Mouse (Mus musculus) 416B (cell line): ENCODE results near the gene Gm3448.
"Not testable (repeated sequence)": the region's sequence is repeated elsewhere in the genome, so short reads cannot be mapped to it uniquely, and the experiment has no call there.

Source experiments
- DNase-seq: peaks from one replicate; pipeline ENCODE4 v3.0.0; 2011; ENCODE audit warnings: low read depth

The Gm3448 gene

GRCm38 (mm10) chr17:15031414-15031813, 9.9 kb downstream of the Gm3448 start:
- not testable (repeated sequence) for DNase-seq

GRCm38 (mm10) chr17:15025513-15025912, 15.8 kb downstream of the Gm3448 start:
- DNase-seq: not testable (repeated sequence)

- DNase-seq: not testable (repeated sequence)
Observed at GRCm38 (mm10) chr17:15024502-15025193, 16.7 kb downstream of the Gm3448 start.

GRCm38 (mm10) chr17:15023878-15024492, 17.4 kb downstream of the Gm3448 start:
- not testable (repeated sequence) for DNase-seq

- DNase-seq: not testable (repeated sequence)
Observed at GRCm38 (mm10) chr17:15021503-15022220, 19.7 kb downstream of the Gm3448 start.

GRCm38 (mm10) chr17:15009706-15010413, 31.5 kb downstream of the Gm3448 start, which contains the start of gene Gm3435:
Gene Gm3435, plus strand, starts transcription at chr17:15010176.
- not testable (repeated sequence) for DNase-seq

GRCm38 (mm10) chr17:15009088-15009487, 32.2 kb downstream of the Gm3448 start:
- DNase-seq: not testable (repeated sequence)

- DNase-seq: not testable (repeated sequence)
Observed at GRCm38 (mm10) chr17:15000047-15000446, 41.3 kb downstream of the Gm3448 start.

- not testable (repeated sequence) for DNase-seq
Observed at GRCm38 (mm10) chr17:14994140-14994539, 47.2 kb downstream of the Gm3448 start.

- not testable (repeated sequence) for DNase-seq
Observed at GRCm38 (mm10) chr17:14993139-14993832, 48.1 kb downstream of the Gm3448 start.

GRCm38 (mm10) chr17:14992522-14993138, 48.7 kb downstream of the Gm3448 start:
- not testable (repeated sequence) for DNase-seq

- not testable (repeated sequence) for DNase-seq
Observed at GRCm38 (mm10) chr17:14990116-14990702, 51.1 kb downstream of the Gm3448 start.

GRCm38 (mm10) chr17:14978362-14979038, 62.8 kb downstream of the Gm3448 start, which contains the start of the genes 9030025P20Rik and Gm3417:
Gene 9030025P20Rik, plus strand, starts transcription at chr17:14978468.
Gene Gm3417, minus strand, starts transcription at chr17:14978790.
- DNase-seq: not testable (repeated sequence)

GRCm38 (mm10) chr17:14977718-14978361, 63.5 kb downstream of the Gm3448 start:
- not testable (repeated sequence) for DNase-seq

GRCm38 (mm10) chr17:14968373-14968913, 72.9 kb downstream of the Gm3448 start:
- not testable (repeated sequence) for DNase-seq

GRCm38 (mm10) chr17:14961557-14962154, 79.7 kb downstream of the Gm3448 start:
- not testable (repeated sequence) for DNase-seq

GRCm38 (mm10) chr17:14960951-14961556, 80.3 kb downstream of the Gm3448 start, which contains the start of gene Phf10:
Gene Phf10, minus strand, starts transcription at chr17:14961273.
- not testable (repeated sequence) for DNase-seq

- peak; percentile 32 for DNase-seq
Observed at GRCm38 (mm10) chr17:14960520-14960919, 80.8 kb downstream of the Gm3448 start.
